Mouse (Mus musculus) neural tube, embryonic 14.5 days (tissue): Measurements from ENCODE around the gene Gm45711. TPM values are rescaled to one million over a fixed set of nuclear protein-coding genes. Genes with fewer than 3 reads are reported as not detected.
A peak's percentile ranks its signal among the peaks of the same experiment; 100 is the strongest.

Experiments
- ATAC-seq: fragments of 200-750 bp; cut with Nextera tagmentation; 2 replicates; pipeline ENCODE4 v1.8.0; 2017; ENCODE audit warnings: low read depth, mild to moderate bottlenecking, moderate TSS enrichment, moderate library complexity
- H3K27ac ChIP-seq: fragments of 300-500 bp; sonication (generic); 2 replicates; pipeline ENCODE4 v1.5.1; 2014; ENCODE audit warnings: low read depth, mild to moderate bottlenecking, control low read depth, low read length, moderate library complexity, mixed read lengths
- H3K27me3 ChIP-seq: fragments of 300-500 bp; sonication (generic); 2 replicates; pipeline ENCODE4 v1.6.1; 2014; ENCODE audit warnings: low read length; ENCODE audit not compliant: control insufficient read depth, insufficient read depth
- H3K36me3 ChIP-seq: fragments of 300-500 bp; sonication (generic); 2 replicates; pipeline ENCODE4 v1.6.1; 2014; ENCODE audit warnings: low read length, mixed read lengths; ENCODE audit not compliant: control insufficient read depth, insufficient read depth
- H3K4me1 ChIP-seq: fragments of 300-500 bp; sonication (generic); 2 replicates; pipeline ENCODE4 v1.6.1; 2014; ENCODE audit warnings: low read length; ENCODE audit not compliant: control insufficient read depth, insufficient read depth
- H3K4me2 ChIP-seq: fragments of 300-500 bp; sonication (generic); 2 replicates; pipeline ENCODE4 v1.6.1; 2014; ENCODE audit warnings: mild to moderate bottlenecking, low read depth, low read length, control low read depth
- H3K4me3 ChIP-seq: fragments of 300-500 bp; sonication (generic); 2 replicates; pipeline ENCODE4 v1.5.1; 2014; ENCODE audit warnings: low read depth, low read length, control low read depth, mixed read lengths
- H3K9ac ChIP-seq: fragments of 300-500 bp; sonication (generic); replicated peaks from 2 replicates; pipeline ENCODE4 v1.6.1; 2014; ENCODE audit warnings: low read depth, mild to moderate bottlenecking, control low read depth, low read length, mixed read lengths
- H3K9me3 ChIP-seq: fragments of 300-500 bp; sonication (generic); 2 replicates; pipeline ENCODE4 v1.6.1; 2016; ENCODE audit warnings: low read length; ENCODE audit not compliant: control insufficient read depth
- WGBS: fragments of 180-500 bp; shearing (Covaris S2); extraction: QIAGEN DNeasy Blood & Tissue Kit; methylation state at CpG from one replicate; pipeline ENCODE4 v1.1.7; 2014; 5-methylcytosine and 5-hydroxymethylcytosine counted together
- polyA plus RNA-seq: library from polyadenylated mRNA; unstranded; fragments of >200 nt; fragmentation: Nextera tagmentation; extraction: Ambion mirVana; gene quantifications from 2 replicates; pipeline ENCODE4 v1.2.1, GENCODE M21; 2014

The Gm45711 gene
- polyA plus RNA-seq, 1 experiment from 2014 or later, result not detected

- no peaks in the 10 kb centered on the region for H3K4me1 ChIP-seq
- no peak overlapping the region for H3K9ac ChIP-seq
- H3K27ac ChIP-seq, result no peak overlapping the region
- no peaks in the 10 kb centered on the region for H3K36me3 ChIP-seq
- no peak overlapping the region for H3K4me2 ChIP-seq
- no peak overlapping the region for H3K4me3 ChIP-seq
- H3K9me3 ChIP-seq, result no peaks in the 10 kb centered on the region
- 84% methylated on average over 5 of the region's 5 CpGs for WGBS
- ATAC-seq, result no peak
- no peaks in the 10 kb centered on the region for H3K27me3 ChIP-seq
Observed at GRCm38 (mm10) chr8:104342426-104342825, 32.5 kb upstream of the Gm45711 start.

DNA sequence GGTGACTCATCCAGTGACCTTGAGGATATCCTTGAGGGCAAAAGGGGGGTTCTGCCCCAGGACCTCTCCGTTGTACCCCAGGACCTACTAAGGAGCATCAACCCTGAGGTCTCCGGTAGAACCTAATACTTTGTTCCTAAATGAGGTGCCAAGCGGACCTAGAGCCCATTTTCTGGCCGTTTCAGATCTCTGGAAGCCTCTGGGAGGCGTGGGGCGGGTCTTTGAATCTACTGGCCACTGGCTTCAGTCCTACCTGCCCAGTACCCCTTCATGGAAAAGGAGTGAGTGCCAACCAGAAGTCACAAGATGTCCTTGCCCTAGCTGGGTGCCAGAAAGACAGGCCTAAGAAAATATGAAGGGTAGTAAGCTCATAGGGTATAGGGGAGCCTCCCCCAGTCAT lies 31.8 kb upstream of the Gm45711 start:
- Histone ChIP-seq H3K27me3 (no peaks in the 10 kb centered on the region), H3K4me2 (peak overlapping the region; percentile 77; the same call in 1 of the 2 replicates), H3K4me1 (no peaks in the 10 kb centered on the region), H3K4me3 (no peak overlapping the region), H3K9me3 (no peaks in the 10 kb centered on the region), H3K9ac (no peak overlapping the region), H3K27ac (no peak overlapping the region), H3K36me3 (no peaks in the 10 kb centered on the region)
- 48% methylated on average over 6 of the region's 6 CpGs for WGBS
- ATAC-seq, result no peak

DNA sequence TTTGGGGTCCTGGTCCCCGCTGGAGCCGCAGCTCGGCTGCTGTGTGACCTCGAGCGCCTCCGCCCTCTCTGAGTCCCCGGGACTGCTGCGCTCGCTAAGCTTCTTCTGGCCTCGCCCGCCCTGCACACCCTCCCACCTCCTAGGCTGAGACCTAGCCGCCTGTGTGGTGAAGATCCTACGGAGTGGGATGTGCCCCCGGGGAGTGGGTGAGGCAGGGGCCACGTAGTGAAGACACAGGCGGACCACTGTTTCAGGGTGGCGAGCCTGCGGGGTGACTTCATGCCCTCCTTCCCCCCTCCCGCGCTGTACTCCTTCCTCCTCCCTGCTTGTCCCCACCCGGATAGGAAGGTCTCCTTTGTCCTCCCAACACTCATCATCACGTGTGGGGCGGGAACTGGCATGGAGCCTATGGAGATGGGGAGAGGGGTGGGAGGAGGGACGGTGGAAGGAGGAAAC lies 31.3 kb upstream of the Gm45711 start:
- peak; percentile 69 for ATAC-seq
- Histone ChIP-seq H3K9ac (peak overlapping the region; percentile 54), H3K9me3 (no peaks in the 10 kb centered on the region), H3K4me3 (peak overlapping the region; percentile 49), H3K27ac (peak overlapping the region; percentile 6; the same call in 1 of the 2 replicates), H3K27me3 (no peaks in the 10 kb centered on the region), H3K4me2 (peak overlapping the region; percentile 77), H3K36me3 (no peaks in the 10 kb centered on the region), H3K4me1 (no peaks in the 10 kb centered on the region)
- WGBS, result under 1% methylated on average over 24 of the region's 24 CpGs

- H3K9ac ChIP-seq, result peak overlapping the region; percentile 54
Observed at GRCm38 (mm10) chr8:104340233-104341105, 30.6 kb upstream of the Gm45711 start.

GRCm38 (mm10) chr8:104339983-104340232 lies 30.0 kb upstream of the Gm45711 start:
- no peaks in the 10 kb centered on the region for H3K36me3 ChIP-seq
- H3K9me3 ChIP-seq, result no peaks in the 10 kb centered on the region
- no peaks in the 10 kb centered on the region for H3K4me1 ChIP-seq
- ATAC-seq, result 0 out of 2 replicates have a peak, but pooled peaks have one; percentile 0
- H3K4me2 ChIP-seq, result peak overlapping the region; percentile 77
- no peak overlapping the region for H3K27ac ChIP-seq
- peak overlapping the region; percentile 54 for H3K9ac ChIP-seq
- peak overlapping the region; percentile 49 for H3K4me3 ChIP-seq
- H3K27me3 ChIP-seq, result no peaks in the 10 kb centered on the region
- WGBS, result 2% methylated on average over 6 of the region's 6 CpGs

More at GRCm38 (mm10) chr8:104340233-104341105, 30.6 kb upstream of the Gm45711 start:
- H3K36me3 ChIP-seq, result no peaks in the 10 kb centered on the region
- ATAC-seq, result peak; percentile 81
- under 1% methylated on average over 44 of the region's 54 CpGs for WGBS
- H3K4me2 ChIP-seq, result peak overlapping the region; percentile 77
- H3K27me3 ChIP-seq, result no peaks in the 10 kb centered on the region
- no peaks in the 10 kb centered on the region for H3K9me3 ChIP-seq
- no peaks in the 10 kb centered on the region for H3K4me1 ChIP-seq
- peak overlapping the region; percentile 49 for H3K4me3 ChIP-seq
- H3K27ac ChIP-seq, result peak overlapping the region; percentile 6; the same call in 1 of the 2 replicates

DNA sequence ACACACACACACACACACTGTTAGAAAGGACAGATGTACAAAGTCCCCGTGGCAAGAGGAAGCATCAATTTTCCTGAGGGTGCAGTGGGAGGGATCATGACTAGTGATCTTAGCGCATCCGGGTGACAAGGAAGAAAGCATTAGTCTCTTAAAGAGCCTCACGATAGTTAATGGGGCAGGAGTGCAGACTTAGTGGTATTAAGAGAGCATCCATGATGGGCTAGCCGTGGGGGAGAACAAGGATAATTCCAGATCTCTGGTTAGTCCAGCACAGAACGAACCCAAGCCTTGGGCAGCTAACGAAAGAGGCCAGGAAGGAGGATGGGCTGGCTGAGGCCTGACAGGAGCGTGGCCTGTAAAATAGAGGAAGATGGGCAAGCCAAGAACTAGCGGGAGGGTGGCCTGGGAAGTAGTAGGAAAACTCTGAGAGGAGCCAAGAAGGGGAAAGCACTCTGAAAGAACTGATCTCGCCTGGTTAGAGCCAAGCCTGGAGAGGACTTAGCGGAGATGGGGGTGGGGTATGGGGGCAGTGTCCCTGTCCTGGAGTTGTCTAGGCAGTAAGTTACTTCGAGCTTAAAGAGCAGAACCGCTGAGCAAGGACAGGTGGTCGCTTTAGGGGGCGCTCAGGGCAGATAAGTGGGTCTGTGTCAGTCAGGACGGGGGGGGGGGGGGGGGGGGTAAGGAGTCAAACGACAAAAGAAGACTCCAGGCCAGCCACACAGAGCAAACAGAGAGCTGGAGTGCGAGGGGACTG lies 29.5 kb upstream of the Gm45711 start, which contains the start of gene Cmtm3:
Gene Cmtm3, plus strand, starts transcription at position 182 of the 754 bp plus-strand sequence.
- ATAC-seq, result no peak
- no peak within 1 kb of the TSS for H3K27ac ChIP-seq

DNA sequence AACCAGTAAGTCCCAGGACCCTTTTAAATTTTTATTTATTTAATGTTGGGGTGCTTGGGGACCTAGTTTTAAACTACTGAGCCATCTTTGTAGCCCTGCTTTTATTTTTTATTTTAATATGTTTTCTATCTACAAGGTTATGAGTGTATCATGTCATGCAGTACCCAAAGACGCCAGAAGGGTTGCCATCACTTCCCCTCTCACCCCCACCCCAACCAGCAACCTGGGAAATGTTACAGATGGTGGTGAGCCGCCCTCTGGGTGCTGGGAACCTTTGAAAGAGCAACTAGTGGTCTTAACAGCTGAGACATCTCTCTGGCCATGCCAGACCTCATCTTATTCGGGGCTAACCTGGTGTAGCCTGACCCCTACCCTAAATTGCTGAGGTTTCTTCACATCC lies 28.0 kb upstream of the Gm45711 start:
- WGBS, result 53% methylated on average over 3 of the region's 3 CpGs
- Histone ChIP-seq H3K27ac (no peak overlapping the region), H3K4me3 (no peak overlapping the region), H3K27me3 (no peaks in the 10 kb centered on the region), H3K9me3 (no peaks in the 10 kb centered on the region), H3K4me1 (no peaks in the 10 kb centered on the region), H3K9ac (no peak overlapping the region), H3K36me3 (no peaks in the 10 kb centered on the region), H3K4me2 (no peak overlapping the region)
- no peak for ATAC-seq

More for the DNA sequence above, 29.5 kb upstream of the Gm45711 start, which contains the start of gene Cmtm3:
- 13% methylated on average over 16 of the region's 18 CpGs for WGBS
- peak within 1 kb of the TSS; percentile 49 for H3K4me3 ChIP-seq
- H3K36me3 ChIP-seq, result no peaks in the 10 kb centered on the region
- H3K4me2 ChIP-seq, result peak within 1 kb of the TSS; percentile 77
- H3K27me3 ChIP-seq, result no peaks in the 10 kb centered on the region
- no peaks in the 10 kb centered on the region for H3K9me3 ChIP-seq
- peak within 1 kb of the TSS; percentile 54 for H3K9ac ChIP-seq
- H3K4me1 ChIP-seq, result no peaks in the 10 kb centered on the region

GRCm38 (mm10) chr8:104336806-104337205 lies 26.9 kb upstream of the Gm45711 start:
- WGBS, result 95% methylated on average over 1 of the region's 1 CpGs
- Histone ChIP-seq H3K27ac (no peak overlapping the region), H3K27me3 (no peaks in the 10 kb centered on the region), H3K4me1 (no peaks in the 10 kb centered on the region), H3K4me3 (no peak overlapping the region), H3K9ac (no peak overlapping the region), H3K9me3 (no peaks in the 10 kb centered on the region), H3K36me3 (no peaks in the 10 kb centered on the region), H3K4me2 (no peak overlapping the region)
- ATAC-seq, result no peak

- no peak overlapping the region for H3K27ac ChIP-seq
- WGBS, result 68% methylated on average over 1 of the region's 1 CpGs
- ATAC-seq, result no peak
Observed at GRCm38 (mm10) chr8:104334196-104334595, 24.3 kb upstream of the Gm45711 start.

More at GRCm38 (mm10) chr8:104334196-104334595, 24.3 kb upstream of the Gm45711 start:
- H3K4me2 ChIP-seq, result no peak overlapping the region
- H3K4me3 ChIP-seq, result no peak overlapping the region
- no peak overlapping the region for H3K9ac ChIP-seq
- no peaks in the 10 kb centered on the region for H3K36me3 ChIP-seq
- H3K4me1 ChIP-seq, result no peaks in the 10 kb centered on the region
- H3K9me3 ChIP-seq, result no peaks in the 10 kb centered on the region
- H3K27me3 ChIP-seq, result no peaks in the 10 kb centered on the region
